Mouse (Mus musculus) MEL (cell line): ENCODE measurements around the gene Ptafr. TPM values are rescaled to one million over a fixed set of nuclear protein-coding genes. Genes with fewer than 3 reads are reported as not detected.

Source experiments
- DNase-seq: peaks from one replicate; pipeline ENCODE4 v3.0.0; 2011; ENCODE audit warnings: low read depth, low spot score
- H3K27ac ChIP-seq: 2 replicates; pipeline ENCODE4 v1.5.1; 2012; ENCODE audit warnings: low read depth, mild to moderate bottlenecking, control low read depth, low read length, moderate library complexity; ENCODE audit not compliant: control insufficient read depth
- H3K27me3 ChIP-seq, 2 experiments: fragments of 150-350 bp in 1 of 2; sonication (generic) in 1 of 2; 2 replicates each; pipeline ENCODE4 v1.6.1; 2012; ENCODE audit warnings: low read length in 2 of 2, mild to moderate bottlenecking in 2 of 2, improper control_type of control experiment in 1 of 2, moderate library complexity in 1 of 2; ENCODE audit not compliant: insufficient read depth in 2 of 2, control insufficient read depth in 1 of 2
- H3K36me3 ChIP-seq, 2 experiments: 2 replicates each; pipeline ENCODE4 v1.6.1; 2012 to 2014; ENCODE audit warnings: low read length in 2 of 2, improper control_type of control experiment in 1 of 2, inconsistent platforms in 1 of 2, mild to moderate bottlenecking in 1 of 2; ENCODE audit not compliant: insufficient read depth in 2 of 2, control insufficient read depth in 1 of 2
- H3K4me1 ChIP-seq, 2 experiments: fragments of 150-350 bp in 1 of 2; sonication (generic) in 1 of 2; 2 replicates each; pipeline ENCODE4 v1.6.1; 2012; ENCODE audit warnings: low read length in 2 of 2, improper control_type of control experiment in 1 of 2, mild to moderate bottlenecking in 1 of 2; ENCODE audit not compliant: insufficient read depth in 2 of 2, control insufficient read depth in 1 of 2
- H3K4me3 ChIP-seq, 2 experiments: fragments of 150-350 bp in 1 of 2; sonication (generic) in 1 of 2; 2 replicates each; pipeline ENCODE4 v1.5.1; 2012; ENCODE audit warnings: low read depth in 2 of 2, low read length in 2 of 2, mild to moderate bottlenecking in 2 of 2, moderate library complexity in 2 of 2, control low read depth in 1 of 2, improper control_type of control experiment in 1 of 2; ENCODE audit not compliant: control insufficient read depth in 1 of 2, insufficient read depth in 1 of 2
- H3K79me2 ChIP-seq: 2 replicates; pipeline ENCODE4 v1.6.1; 2012; ENCODE audit warnings: mild to moderate bottlenecking, low read length, moderate library complexity; ENCODE audit not compliant: control insufficient read depth, poor library complexity, insufficient read depth
- H3K9ac ChIP-seq: 2 replicates; pipeline ENCODE4 v1.6.1; 2012; ENCODE audit warnings: low read depth, mild to moderate bottlenecking, control low read depth, low read length, moderate library complexity; ENCODE audit not compliant: control insufficient read depth, poor library complexity, severe bottlenecking
- H3K9me3 ChIP-seq: fragments of 150-350 bp; sonication (generic); replicated peaks from 2 replicates; pipeline ENCODE4 v1.6.1; 2012; ENCODE audit warnings: mild to moderate bottlenecking, low read length, improper control_type of control experiment, moderate library complexity; ENCODE audit not compliant: insufficient read depth
- BHLHE40 ChIP-seq: IDR thresholded peaks from 2 replicates; pipeline ENCODE4 v1.6.1; 2012; ENCODE audit warnings: low read depth, mild to moderate bottlenecking, inconsistent platforms, low read length, improper control_type of control experiment, borderline replicate concordance
- CHD2 ChIP-seq: IDR thresholded peaks from 2 replicates; pipeline ENCODE4 v1.6.1; 2011; ENCODE audit warnings: low read length, improper control_type of control experiment
- CTCF ChIP-seq, 3 experiments: IDR thresholded peaks in 2 of 3; conservative IDR thresholded peaks in 1 of 3; 2 replicates each; pipeline ENCODE4 v1.5.1; 2011 to 2012; ENCODE audit warnings: low read length in 3 of 3, low read depth in 2 of 3, mild to moderate bottlenecking in 2 of 3, improper control_type of control experiment in 1 of 3, inconsistent platforms in 1 of 3, mixed read lengths in 1 of 3, moderate library complexity in 1 of 3; ENCODE audit not compliant: control insufficient read depth in 1 of 3, insufficient read depth in 1 of 3, poor library complexity in 1 of 3, severe bottlenecking in 1 of 3
- ELF1 ChIP-seq: IDR thresholded peaks from 2 replicates; pipeline ENCODE4 v1.6.1; 2014; ENCODE audit warnings: low read depth, mild to moderate bottlenecking, inconsistent platforms, low read length, improper control_type of control experiment, moderate library complexity
- EP300 ChIP-seq, 2 experiments: IDR thresholded peaks; 2 replicates each; pipeline ENCODE4 v1.6.1; 2011; ENCODE audit warnings: improper control_type of control experiment in 2 of 2, low read length in 2 of 2, low read depth in 1 of 2, mild to moderate bottlenecking in 1 of 2
- ETS1 ChIP-seq: IDR thresholded peaks from 2 replicates; pipeline ENCODE4 v1.6.1; 2012; ENCODE audit warnings: low read depth, mild to moderate bottlenecking, inconsistent platforms, low read length, improper control_type of control experiment, moderate library complexity
- GATA1 ChIP-seq: IDR thresholded peaks from 2 replicates; pipeline ENCODE4 v1.6.1; 2011; ENCODE audit warnings: low read depth, low read length, improper control_type of control experiment
- HCFC1 ChIP-seq: IDR thresholded peaks from 2 replicates; pipeline ENCODE4 v1.6.1; 2012; ENCODE audit warnings: low read depth, mild to moderate bottlenecking, inconsistent platforms, low read length, improper control_type of control experiment, moderate library complexity
- JUND ChIP-seq: IDR thresholded peaks from 2 replicates; pipeline ENCODE4 v1.6.1; 2011; ENCODE audit warnings: low read depth, mild to moderate bottlenecking, improper control_type of control experiment, low read length
- KAT2A ChIP-seq: conservative IDR thresholded peaks from 2 replicates; pipeline ENCODE4 v1.6.1; 2012; ENCODE audit warnings: low read depth, low read length, improper control_type of control experiment, inconsistent platforms
- MAFK ChIP-seq: IDR thresholded peaks from 2 replicates; pipeline ENCODE4 v1.6.1; 2011; ENCODE audit warnings: low read depth, mild to moderate bottlenecking, low read length, improper control_type of control experiment, borderline replicate concordance
- MAX ChIP-seq: IDR thresholded peaks from 2 replicates; pipeline ENCODE4 v1.6.1; 2011; ENCODE audit warnings: low read length, improper control_type of control experiment
- MAZ ChIP-seq: IDR thresholded peaks from 2 replicates; pipeline ENCODE4 v1.6.1; 2012; ENCODE audit warnings: low read depth, mild to moderate bottlenecking, inconsistent platforms, low read length, improper control_type of control experiment
- MEF2A ChIP-seq: IDR thresholded peaks from 2 replicates; pipeline ENCODE4 v1.6.1; 2014; ENCODE audit warnings: low read depth, mild to moderate bottlenecking, inconsistent platforms, low read length, improper control_type of control experiment; ENCODE audit not compliant: poor library complexity, insufficient replicate concordance, severe bottlenecking; ENCODE audit errors: extremely low read depth
- MXI1 ChIP-seq: IDR thresholded peaks from 2 replicates; pipeline ENCODE4 v1.6.1; 2011; ENCODE audit warnings: mild to moderate bottlenecking, low read depth, low read length, improper control_type of control experiment
- MYB ChIP-seq: IDR thresholded peaks from 2 replicates; pipeline ENCODE4 v1.6.1; 2011; ENCODE audit warnings: mild to moderate bottlenecking, low read depth, low read length, improper control_type of control experiment
- MYC ChIP-seq: IDR thresholded peaks from 2 replicates; pipeline ENCODE4 v1.6.1; 2011; ENCODE audit warnings: low read depth, mild to moderate bottlenecking, low read length, improper control_type of control experiment, moderate library complexity
- NRF1 ChIP-seq: IDR thresholded peaks from 2 replicates; pipeline ENCODE4 v1.6.1; 2014; ENCODE audit warnings: low read depth, mild to moderate bottlenecking, inconsistent platforms, low read length, improper control_type of control experiment, moderate library complexity; ENCODE audit not compliant: poor library complexity, insufficient read depth, severe bottlenecking
- POLR2A ChIP-seq, 2 experiments: IDR thresholded peaks; 2 replicates each; pipeline ENCODE4 v1.6.1; 2011 to 2012; ENCODE audit warnings: low read length in 2 of 2, mild to moderate bottlenecking in 2 of 2, control low read depth in 1 of 2, improper control_type of control experiment in 1 of 2, low read depth in 1 of 2, moderate library complexity in 1 of 2; ENCODE audit not compliant: control insufficient read depth in 1 of 2, insufficient read depth in 1 of 2, poor library complexity in 1 of 2
- POLR2AphosphoS5 ChIP-seq: IDR thresholded peaks from 2 replicates; pipeline ENCODE4 v1.6.1; 2012; ENCODE audit warnings: low read depth, borderline replicate concordance, mild to moderate bottlenecking, inconsistent platforms, low read length, moderate library complexity, mixed read lengths
- RAD21 ChIP-seq: IDR thresholded peaks from 2 replicates; pipeline ENCODE4 v1.6.1; 2011; ENCODE audit warnings: mild to moderate bottlenecking, low read depth, low read length, improper control_type of control experiment
- RCOR1 ChIP-seq: IDR thresholded peaks from 2 replicates; pipeline ENCODE4 v1.6.1; 2012; ENCODE audit warnings: low read depth, mild to moderate bottlenecking, inconsistent platforms, low read length, improper control_type of control experiment
- SIN3A ChIP-seq: IDR thresholded peaks from 2 replicates; pipeline ENCODE4 v1.6.1; 2012; ENCODE audit warnings: low read length, improper control_type of control experiment, inconsistent platforms
- SMC3 ChIP-seq: IDR thresholded peaks from 2 replicates; pipeline ENCODE4 v1.6.1; 2011; ENCODE audit warnings: low read depth, low read length, improper control_type of control experiment
- TBP ChIP-seq: IDR thresholded peaks from 2 replicates; pipeline ENCODE4 v1.8.0; 2011; ENCODE audit warnings: low read depth, low read length, improper control_type of control experiment
- TCF12 ChIP-seq: IDR thresholded peaks from 2 replicates; pipeline ENCODE4 v1.6.1; 2014; ENCODE audit warnings: low read depth, mild to moderate bottlenecking, inconsistent platforms, low read length, improper control_type of control experiment, moderate library complexity
- USF1 ChIP-seq: IDR thresholded peaks from 2 replicates; pipeline ENCODE4 v1.6.1; 2014; ENCODE audit warnings: low read depth, mild to moderate bottlenecking, inconsistent platforms, low read length, improper control_type of control experiment, moderate library complexity
- USF2 ChIP-seq, 2 experiments: IDR thresholded peaks; 2 replicates each; pipeline ENCODE4 v1.6.1; 2011 to 2012; ENCODE audit warnings: improper control_type of control experiment in 2 of 2, low read length in 2 of 2, borderline replicate concordance in 1 of 2, inconsistent platforms in 1 of 2, low read depth in 1 of 2, mild to moderate bottlenecking in 1 of 2; ENCODE audit not compliant: insufficient read depth in 1 of 2
- ZKSCAN1 ChIP-seq: IDR thresholded peaks from 2 replicates; pipeline ENCODE4 v1.6.1; 2012; ENCODE audit warnings: low read depth, mild to moderate bottlenecking, inconsistent platforms, low read length, improper control_type of control experiment, moderate library complexity
- ZMIZ1 ChIP-seq: IDR thresholded peaks from 2 replicates; pipeline ENCODE4 v1.6.1; 2012; ENCODE audit warnings: low read depth, mild to moderate bottlenecking, inconsistent platforms, low read length, improper control_type of control experiment, moderate library complexity
- ZNF384 ChIP-seq: IDR thresholded peaks from 2 replicates; pipeline ENCODE4 v1.6.1; 2012; ENCODE audit warnings: low read depth, mild to moderate bottlenecking, inconsistent platforms, low read length, improper control_type of control experiment
- polyA plus RNA-seq, 2 experiments: library from polyadenylated mRNA; stranded (reverse) in 1 of 2; unstranded in 1 of 2; fragments of >175 nt in 1 of 2; fragments of >200 nt in 1 of 2; gene quantifications; 2 replicates each; pipeline versions ENCODE4 v1.2.1 to v1.2.4; 2012; ENCODE audit warnings: low replicate concordance in 2 of 2, low read depth in 1 of 2; ENCODE audit not compliant: insufficient read length in 2 of 2, insufficient read depth in 1 of 2, missing spikeins in 1 of 2
- total RNA-seq: library from RNA; depleted of rRNA; stranded (reverse); fragments of 300-350 nt; gene quantifications from 2 replicates; pipeline ENCODE4 v1.2.3, GENCODE M21; 2012

The Ptafr gene
- total and polyA plus RNA-seq, 3 experiments: 0.06 TPM; not detected in 2

- DNase-seq: peak; percentile 96
- peak overlapping the region; percentile 89 for H3K27ac ChIP-seq
These were observed 29.1 kb downstream of the Ptafr start for GRCm38 (mm10) chr4:132592958-132593357.

GRCm38 (mm10) chr4:132594191-132594590, 30.3 kb downstream of the Ptafr start:
- Histone ChIP-seq H3K4me3 (no peak overlapping the region), H3K27ac (no peak overlapping the region), H3K36me3 (peaks cover 0 to 8% of the 10 kb centered on the region in 2 experiments; a peak in 2 of 4 replicates), H3K4me1 (peaks cover 0 to 10% of the 10 kb centered on the region in 2 experiments; a peak in 3 of 4 replicates), H3K27me3 (no peaks in the 10 kb centered on the region), H3K79me2 (no peaks in the 10 kb centered on the region), H3K9me3 (no peaks in the 10 kb centered on the region), H3K9ac (no peak overlapping the region)
- DNase-seq: no peak
- TF ChIP-seq TBP (no peak), MAX (no peak), MYC (no peak), MEF2A (no peak), ZMIZ1 (no peak), MAFK (no peak), MYB (no peak), POLR2A (IDR thresholded peaks at IDR 0.05; ENCODE audit: control insufficient read depth in 1 of 2, insufficient read depth in 1 of 2, low read depth in 1 of 2, low read length in 2 of 2, poor library complexity in 1 of 2) (no peak), RAD21 (no peak), CTCF (IDR thresholded peaks at IDR 0.05 in 2 of 3, conservative IDR thresholded peaks at IDR 0.05 in 1 of 3; ENCODE audit: control insufficient read depth in 1 of 3, insufficient read depth in 1 of 3, low read depth in 2 of 3, low read length in 3 of 3, poor library complexity in 1 of 3, severe bottlenecking in 1 of 3) (no peak), CHD2 (no peak), MAZ (no peak), SMC3 (no peak), TCF12 (no peak), POLR2AphosphoS5 (no peak), MXI1 (no peak), SIN3A (no peak), ZKSCAN1 (no peak), USF1 (no peak)

More at GRCm38 (mm10) chr4:132592958-132593357, 29.1 kb downstream of the Ptafr start:
- peak overlapping the region; percentile 44 for H3K9ac ChIP-seq
- H3K36me3 ChIP-seq: peaks cover 0 to 11% of the 10 kb centered on the region in 2 experiments; a peak in 2 of 4 replicates
- H3K27me3 ChIP-seq: no peaks in the 10 kb centered on the region
- no peaks in the 10 kb centered on the region for H3K9me3 ChIP-seq
- peak overlapping the region in 1 of 2 experiments; percentile 31; a peak in 2 of 4 replicates for H3K4me3 ChIP-seq
- peaks cover 0 to 17% of the 10 kb centered on the region in 2 experiments; a peak in 3 of 4 replicates for H3K4me1 ChIP-seq
- no peaks in the 10 kb centered on the region for H3K79me2 ChIP-seq
- TF ChIP-seq MAZ (0 out of 2 replicates have a peak, but pooled peaks have one; percentile 59), MYB (no peak), ETS1 (peak; percentile 99), BHLHE40 (peak; percentile 100), ELF1 (peak; percentile 71), ZNF384 (peak; percentile 80), MAX (peak; percentile 90), JUND (0 out of 2 replicates have a peak, but pooled peaks have one; percentile 24), MYC (peak; percentile 81), USF2 (IDR thresholded peaks at IDR 0.05; ENCODE audit: borderline replicate concordance in 1 of 2, insufficient read depth in 1 of 2, low read depth in 1 of 2, low read length in 2 of 2) (peak; percentile 65 to 90), TCF12 (0 out of 2 replicates have a peak, but pooled peaks have one; percentile 4), EP300 (IDR thresholded peaks at IDR 0.05; ENCODE audit: low read depth in 1 of 2, low read length in 2 of 2) (peak; percentile 79 to 80), ZMIZ1 (no peak), RCOR1 (peak; percentile 75), MEF2A (no peak), HCFC1 (no peak), CHD2 (no peak), KAT2A (no peak), USF1 (peak; percentile 99), NRF1 (peak; percentile 58; the same call in 1 of the 2 replicates), MXI1 (peak; percentile 77), POLR2A (IDR thresholded peaks at IDR 0.05; ENCODE audit: control insufficient read depth in 1 of 2, insufficient read depth in 1 of 2, low read depth in 1 of 2, low read length in 2 of 2, poor library complexity in 1 of 2) (peak in 1 of 2 experiments; percentile 40; a peak in 1 of 4 replicates), TBP (0 out of 2 replicates have a peak, but pooled peaks have one; percentile 62), GATA1 (peak; percentile 78), SIN3A (peak; percentile 86), SMC3 (no peak)
- TF ChIP-seq, all 39 proteins: peak for 19
